Mouse (Mus musculus) lung, postnatal 4 days (tissue): ENCODE data around the gene Cyp2j12.
"Not testable (repeated sequence)": the region's sequence is repeated elsewhere in the genome, so short reads cannot be mapped to it uniquely, and the experiment has no call there.

Experiments
- DNase-seq, 2 experiments: peaks; one replicate each; pipeline ENCODE4 v3.0.0; 2021

Cyp2j12 gene

DNA sequence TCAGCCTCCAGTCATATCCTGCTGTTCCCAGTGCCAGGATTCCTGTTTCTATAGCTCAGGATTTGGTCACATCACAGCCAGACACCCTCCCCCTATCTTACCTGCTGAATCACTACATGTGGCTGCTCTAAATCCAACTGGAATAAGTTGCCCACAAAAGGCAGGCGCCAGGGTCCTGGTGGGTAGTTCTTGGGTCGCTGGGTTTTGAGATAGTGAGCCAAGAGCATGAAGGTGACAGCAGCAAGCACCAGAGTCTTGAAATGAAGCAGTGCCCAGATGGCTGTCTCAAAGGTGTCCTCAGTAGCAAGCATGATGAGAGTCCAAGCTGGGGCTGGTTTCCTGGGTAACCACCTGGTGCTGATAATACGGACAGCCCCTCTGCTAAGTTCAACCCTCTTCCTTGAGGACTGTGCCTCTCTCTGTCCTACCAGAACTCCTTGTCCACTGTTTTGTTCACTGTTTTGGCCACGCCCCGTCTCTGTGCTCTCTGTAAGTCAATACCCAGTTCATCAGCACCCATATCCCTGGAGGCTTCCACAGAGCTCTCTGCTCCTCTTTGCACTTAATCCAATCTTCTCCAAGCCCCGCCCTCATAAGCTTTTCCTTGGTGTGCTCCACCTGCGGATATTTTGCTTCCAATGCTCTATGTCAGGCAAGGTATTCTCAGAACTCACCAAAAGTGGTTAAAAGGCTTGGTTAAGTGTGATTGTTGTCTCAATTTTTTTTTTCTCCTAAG is at the start of gene Cyp2j12:
Cyp2j12 (minus strand) TSS at position 421 of the 736 bp plus-strand sequence.
- no peak for DNase-seq

DNA sequence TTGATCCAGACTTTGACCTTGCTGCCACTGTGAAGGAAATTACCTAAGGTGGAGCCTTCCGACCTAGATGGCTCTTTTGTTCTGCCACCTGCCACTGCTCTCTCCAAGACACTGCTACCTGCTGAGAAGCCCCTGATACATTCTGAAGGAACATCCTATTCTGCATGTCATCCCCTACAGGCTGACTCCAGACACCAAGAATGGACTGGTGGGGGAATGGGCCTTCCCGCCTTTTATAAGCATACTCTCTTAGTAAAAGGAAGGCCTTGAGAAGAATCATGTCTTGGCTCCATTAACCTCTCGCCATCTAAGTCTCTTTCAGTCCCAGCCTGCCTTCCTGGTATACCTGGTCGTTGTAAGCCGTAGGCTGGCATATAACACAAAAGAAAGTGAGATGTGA is 48.4 kb upstream of the Cyp2j12 start:
- not testable (repeated sequence) for DNase-seq

DNA sequence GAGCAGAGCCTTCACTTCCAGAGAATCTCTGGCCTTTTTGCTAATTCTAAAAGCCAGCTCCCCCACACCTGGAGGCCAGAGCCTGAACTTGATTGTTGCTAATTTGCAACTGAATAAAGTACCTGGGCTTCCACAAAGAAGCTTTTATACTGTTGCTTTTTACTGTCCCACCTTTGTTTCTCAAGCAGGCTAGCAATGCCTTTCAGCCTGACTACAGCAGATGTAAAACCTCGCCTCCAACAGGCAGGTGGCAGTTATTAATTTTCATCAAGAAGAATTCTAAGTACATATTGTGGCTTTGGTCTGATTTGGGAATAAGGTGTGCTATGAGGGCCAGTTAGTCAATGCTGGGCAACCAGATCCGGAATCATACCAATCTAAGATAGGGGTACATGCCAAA is 47.7 kb upstream of the Cyp2j12 start:
- not testable (repeated sequence) for DNase-seq

DNA sequence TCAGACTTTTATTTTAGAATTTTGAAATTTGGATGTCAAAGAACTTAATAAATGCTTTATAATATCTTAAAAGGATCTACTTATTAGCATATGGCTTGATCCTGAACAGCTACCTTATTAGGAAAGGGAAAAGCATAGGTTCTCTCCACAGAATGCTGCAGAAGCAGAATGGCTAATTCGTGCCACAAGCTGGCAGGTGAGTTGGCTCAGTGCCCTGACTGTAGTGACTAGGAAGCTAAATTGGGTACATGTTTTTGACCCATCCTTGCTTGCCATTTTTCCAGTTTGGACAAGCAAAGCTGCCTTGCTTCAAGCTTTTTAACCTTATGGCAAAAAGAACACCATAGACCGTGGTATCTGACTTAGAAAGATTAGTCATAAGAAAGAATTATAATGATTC is 47.2 kb upstream of the Cyp2j12 start:
- DNase-seq: not testable (repeated sequence)

DNA sequence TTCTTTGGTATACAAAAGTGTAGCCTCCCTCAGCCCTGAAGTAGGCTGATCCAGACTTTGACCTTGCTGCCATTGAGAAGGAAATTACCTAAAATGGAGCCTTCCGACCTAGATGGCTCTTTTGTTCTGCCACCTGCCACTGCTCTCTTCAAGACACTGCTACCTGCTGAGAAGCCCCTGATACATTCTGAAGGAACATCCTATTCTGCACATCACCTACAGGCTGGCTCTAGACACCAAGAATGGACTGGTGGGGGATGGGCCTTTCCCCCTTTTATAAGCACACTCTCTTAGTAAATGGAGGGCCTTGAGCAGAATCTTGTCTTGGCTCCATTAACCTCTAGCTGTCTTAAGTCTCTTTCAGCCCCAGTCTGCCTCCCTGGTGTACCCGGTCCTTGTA is 43.8 kb upstream of the Cyp2j12 start:
- not testable (repeated sequence) for DNase-seq

DNA sequence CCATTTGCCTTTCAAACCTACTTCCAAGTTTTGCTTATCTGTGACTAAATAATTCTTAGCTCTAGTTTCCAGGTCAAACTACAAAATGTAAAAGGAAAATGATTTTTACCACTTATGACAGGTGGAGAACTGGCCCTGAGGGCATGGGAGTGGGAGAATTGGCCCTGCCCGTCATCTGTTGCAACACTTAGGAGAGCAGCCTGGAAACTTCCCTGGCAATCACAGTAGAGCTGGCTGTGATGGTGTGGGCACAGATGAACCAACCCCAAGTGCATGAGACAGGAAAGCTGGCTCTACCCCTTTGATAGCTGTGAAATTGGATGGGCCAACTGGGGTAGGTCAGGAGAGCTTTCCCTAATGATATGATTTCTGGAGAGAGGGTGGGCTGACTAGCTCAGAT is 21.9 kb upstream of the Cyp2j12 start:
- DNase-seq: no peak

DNA sequence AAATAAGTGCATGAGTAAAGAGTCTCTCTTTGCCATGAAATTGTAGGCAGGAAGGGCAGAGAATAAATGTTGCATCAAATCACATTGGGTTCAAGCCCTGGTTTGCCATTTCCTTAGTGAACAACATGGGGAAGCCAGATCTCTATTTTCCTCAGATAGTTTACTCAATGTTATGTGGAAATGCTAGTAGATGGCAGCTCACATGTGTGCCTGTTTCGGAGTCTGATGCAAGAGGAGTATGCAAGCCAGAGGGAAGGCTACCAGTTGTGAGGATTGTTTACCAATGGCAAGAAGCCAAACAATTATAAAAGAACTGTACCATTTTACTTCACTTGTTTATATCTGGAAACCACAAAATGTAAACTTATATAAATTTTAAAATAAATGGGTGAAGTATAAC is 20.6 kb upstream of the Cyp2j12 start:
- no peak for DNase-seq

DNA sequence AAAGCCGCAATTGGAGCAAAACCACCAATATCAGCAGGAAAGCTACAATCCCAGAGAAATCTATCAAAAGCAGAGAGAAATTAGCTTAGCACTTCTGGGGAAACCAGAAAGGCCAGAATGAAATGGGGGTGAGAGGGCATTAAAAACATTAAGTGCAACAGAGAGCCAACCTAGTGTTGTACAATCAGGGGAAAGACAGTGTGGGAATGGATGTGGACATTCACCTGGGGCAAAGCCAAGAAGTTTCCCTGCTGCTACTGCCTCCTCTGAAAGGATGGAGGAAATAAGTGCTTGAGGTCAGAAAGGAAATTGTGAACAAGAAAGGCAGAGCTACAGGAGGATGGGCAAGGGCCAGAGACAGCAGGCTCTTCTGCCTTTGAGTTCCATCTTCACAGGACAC is 1.7 kb downstream of the Cyp2j12 start:
- no peak for DNase-seq

DNA sequence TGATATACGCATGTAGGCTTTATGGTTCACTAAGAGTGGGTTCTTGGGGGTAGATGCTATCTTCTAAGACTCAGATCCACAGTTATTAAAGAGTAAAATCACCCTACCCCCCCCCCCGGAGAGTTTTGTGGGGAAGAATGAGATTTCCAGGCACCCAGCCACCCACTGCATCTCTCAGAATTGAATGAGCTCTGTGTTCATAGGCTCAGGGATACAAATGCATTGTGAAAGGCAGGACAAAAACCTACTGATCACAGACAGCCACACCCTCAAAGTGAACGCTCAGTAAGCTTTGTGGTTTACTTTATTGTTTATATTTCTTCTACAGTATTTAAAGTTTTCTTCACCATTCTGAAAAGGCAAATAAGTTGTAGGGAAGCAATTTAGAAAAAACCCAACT is 6.7 kb downstream of the Cyp2j12 start:
- DNase-seq: no peak

DNA sequence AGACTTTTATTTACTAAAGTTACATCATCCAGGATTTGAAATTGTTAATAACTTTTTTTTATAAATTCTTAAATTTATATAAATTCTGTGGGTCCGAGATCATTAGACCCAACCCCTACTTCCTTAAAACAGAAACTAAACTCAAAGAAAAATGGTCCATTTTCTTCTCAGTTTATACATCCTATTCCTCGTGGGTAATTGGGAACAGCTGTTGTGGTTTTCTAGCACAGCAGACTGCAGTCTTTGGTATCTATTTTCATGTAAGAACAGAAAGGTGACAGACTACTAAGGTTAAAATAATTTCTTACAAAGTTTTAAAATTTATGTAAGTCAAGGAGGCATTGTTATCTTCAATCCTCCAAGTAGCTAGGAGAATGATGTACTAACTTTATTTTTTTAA is 44.1 kb downstream of the Cyp2j12 start:
- DNase-seq: no peak

DNA sequence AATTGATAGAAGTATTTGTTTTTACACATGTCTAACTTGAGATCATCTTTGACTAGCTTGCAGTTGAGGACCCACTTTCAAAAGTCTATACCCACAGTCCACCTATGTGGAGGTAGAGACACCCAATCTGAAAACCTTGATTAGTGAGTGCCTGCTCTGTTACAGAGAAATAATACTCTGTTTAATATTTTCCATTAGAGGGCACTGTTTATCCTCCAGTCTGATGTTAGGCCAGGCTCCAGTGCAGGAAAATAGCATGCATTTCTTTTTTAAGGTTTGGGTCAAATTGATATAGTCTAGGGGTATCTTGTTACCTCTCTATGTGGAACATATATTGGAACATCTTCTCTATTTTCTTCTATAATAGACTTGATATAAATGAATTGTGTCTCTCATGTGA is 49.1 kb downstream of the Cyp2j12 start:
- DNase-seq: no peak

DNA sequence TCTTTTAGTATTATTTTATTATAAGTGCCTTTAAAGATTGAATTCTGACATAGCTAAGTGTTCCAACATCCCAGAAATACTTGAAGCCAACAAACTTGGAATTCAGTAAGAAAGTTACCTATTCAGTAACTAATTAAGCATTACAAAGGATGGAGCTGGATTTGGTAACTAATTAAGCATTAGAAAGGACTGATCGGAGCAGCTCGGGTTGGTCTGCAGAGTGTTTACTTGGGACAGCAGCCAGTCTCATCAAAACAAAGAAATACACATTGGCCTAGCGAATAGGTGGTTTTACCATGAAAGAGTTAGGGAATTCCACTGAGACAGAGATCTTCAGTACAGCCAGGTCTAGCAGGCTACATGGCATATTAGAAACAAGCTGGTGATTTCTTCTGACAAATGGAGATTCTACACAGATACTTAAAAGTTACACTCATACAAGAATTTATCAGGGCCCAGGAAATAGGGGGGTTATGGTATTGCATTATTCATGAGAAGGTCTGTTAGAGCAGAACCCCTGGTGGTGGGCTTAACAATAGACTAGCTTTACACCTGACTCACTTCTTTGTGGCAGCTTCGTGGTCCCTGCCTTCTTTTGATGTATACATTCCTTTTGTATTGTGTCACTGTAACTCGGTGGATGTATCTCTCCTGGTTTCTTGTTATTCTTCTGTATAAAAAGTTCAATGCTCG is 51.5 kb downstream of the Cyp2j12 start:
- DNase-seq: not testable (repeated sequence)

DNA sequence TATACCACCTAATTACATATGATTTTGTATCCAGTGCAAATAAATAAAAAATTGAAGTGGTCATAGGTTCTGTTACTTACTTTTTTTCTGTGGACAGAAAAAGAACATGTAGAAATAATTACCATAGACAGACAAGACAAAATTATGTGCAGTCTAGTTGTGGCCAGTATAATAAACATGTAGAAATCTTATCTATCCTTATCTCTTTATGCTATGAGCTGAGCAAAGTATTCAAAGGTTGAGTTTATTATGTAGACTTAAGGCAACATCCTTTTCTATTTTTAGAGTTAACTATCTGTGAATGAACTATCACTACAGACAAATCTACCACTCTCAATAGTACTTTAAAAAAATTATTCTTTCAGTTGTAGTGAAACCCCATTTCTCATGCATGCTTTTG is 62.6 kb downstream of the Cyp2j12 start:
- DNase-seq: no peak

DNA sequence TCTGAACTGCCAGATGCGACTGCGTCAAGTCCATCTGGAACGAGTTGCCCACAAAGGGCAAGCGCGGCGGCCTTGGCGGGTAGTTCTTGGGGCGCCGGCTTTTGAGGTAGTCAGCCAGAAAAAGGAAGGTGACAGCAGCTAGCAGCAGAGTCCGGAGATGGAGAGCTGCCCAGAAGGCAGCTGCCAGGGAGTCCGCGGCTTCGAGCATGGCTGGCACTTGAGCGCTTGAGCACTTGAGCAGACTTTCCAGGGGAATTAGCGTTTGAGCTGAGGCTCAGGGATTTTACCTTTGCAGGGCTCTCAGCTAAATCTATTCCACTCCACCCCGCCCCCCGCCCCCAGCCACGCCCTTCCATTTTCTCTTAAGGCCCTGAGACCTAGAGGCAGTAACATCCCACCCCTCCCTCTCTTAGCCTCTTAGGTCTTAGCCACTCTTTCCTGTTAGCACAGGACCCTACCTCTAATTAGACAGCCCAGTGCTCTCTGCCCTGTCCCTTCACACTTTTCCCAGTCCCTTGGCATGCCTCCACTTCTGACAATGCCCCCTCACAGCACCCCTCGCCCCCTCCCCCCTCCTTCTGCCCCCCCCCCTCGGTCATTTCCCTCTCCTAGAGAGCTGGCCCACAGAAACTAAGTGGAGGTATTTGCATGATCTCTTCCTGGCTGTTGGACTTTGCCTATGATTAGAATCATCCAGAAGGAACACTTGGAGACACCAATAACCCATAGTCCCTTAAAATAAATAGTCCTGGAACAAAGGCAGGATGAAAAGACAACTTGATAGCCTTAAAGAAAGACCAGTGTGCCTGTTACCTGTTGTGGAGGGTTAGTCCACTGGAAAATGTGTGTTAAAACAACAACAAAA is 63.5 kb downstream of the Cyp2j12 start, which contains the start of gene Cyp2j13:
Cyp2j13 (minus strand) TSS at position 286 of the 865 bp plus-strand sequence.
- DNase-seq: no peak

DNA sequence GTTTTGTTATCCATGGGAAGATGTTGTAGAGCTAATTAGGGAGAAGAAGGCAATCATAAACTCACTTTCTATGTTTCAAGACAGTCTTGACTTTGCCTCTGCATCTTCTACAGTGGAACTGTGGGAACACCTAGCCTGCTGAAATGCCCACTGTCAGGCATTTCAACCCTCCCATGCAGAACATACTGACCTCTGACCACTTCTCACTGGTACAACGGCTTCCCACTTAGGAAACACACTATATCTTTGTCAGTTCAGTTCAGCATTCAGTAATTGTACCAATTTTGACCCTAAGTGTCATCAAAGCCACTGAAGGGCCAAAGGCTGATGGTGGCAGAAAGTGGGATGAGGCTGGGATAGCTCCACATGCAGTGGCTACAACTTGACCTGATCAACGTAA is 78.9 kb downstream of the Cyp2j12 start:
- DNase-seq: no peak

DNA sequence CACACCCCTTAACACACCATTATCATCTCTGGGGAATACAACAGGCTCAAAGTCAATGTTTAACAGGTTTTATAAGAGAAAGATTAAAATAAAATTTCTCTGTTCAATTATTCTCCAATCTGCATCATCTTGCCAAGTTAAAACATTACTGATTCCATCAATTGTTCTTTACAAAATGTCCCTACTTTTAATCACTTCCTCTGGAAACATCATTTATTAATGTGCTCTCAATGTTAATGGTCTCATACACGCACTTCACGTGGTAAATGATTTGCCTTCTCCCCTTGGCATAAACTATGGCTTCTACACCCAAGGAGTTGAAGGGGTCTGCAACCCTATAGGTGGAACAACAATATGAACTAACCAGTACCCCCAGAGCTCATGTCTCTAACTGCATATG is 80.8 kb downstream of the Cyp2j12 start:
- no peak for DNase-seq
